Mouse (Mus musculus): Measurements from ENCODE around the gene Fam171a1. TPM values are rescaled to one million over a fixed set of nuclear protein-coding genes. Genes with fewer than 3 reads are reported as not detected.
A peak's percentile ranks its signal among the peaks of the same experiment; 100 is the strongest.
"Not testable (repeated sequence)": the region's sequence is repeated elsewhere in the genome, so short reads cannot be mapped to it uniquely, and the experiment has no call there.

Fam171a1 gene
- 36.4 and 39.8 TPM in 2 replicates for polyA plus RNA-seq (2015; fragmentation: Nextera tagmentation; extraction: Ambion mirVana)

DNA sequence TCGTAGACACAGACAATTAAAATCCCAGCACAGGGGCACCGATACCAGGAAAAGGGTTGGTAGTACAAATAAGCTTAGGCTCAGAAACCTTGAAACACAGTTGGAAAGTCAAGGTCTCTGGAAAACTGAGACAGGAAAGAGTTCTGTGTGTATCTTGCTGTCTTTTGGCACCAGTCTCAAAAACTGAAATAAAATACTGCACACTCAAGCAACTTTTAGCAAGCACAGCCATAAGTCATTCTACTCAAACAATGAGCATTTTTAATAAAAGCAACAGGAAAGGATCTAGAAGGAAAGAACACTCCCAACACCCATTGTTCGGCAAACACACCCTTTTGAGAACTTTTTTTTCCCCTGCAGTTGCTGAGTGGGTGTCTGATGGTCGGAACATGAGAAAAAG lies at the start of gene Fam171a1:
Fam171a1 (plus strand) TSS at position 359 of the 400 bp plus-strand sequence.
- ATAC-seq (replicated peaks; ENCODE audit: low FRiP score, low read depth): no peak
- TF ChIP-seq CTCF (IDR thresholded peaks at IDR 0.05; ENCODE audit: low read depth): no peak
- H3K36me3 ChIP-seq (ENCODE audit: insufficient read depth, low read length): no peaks in the 10 kb centered on the region
- WGBS: 52% methylated on average over 4 of the region's 4 CpGs
- H3K4me3 ChIP-seq (replicated peaks; ENCODE audit: low read depth, low read length): no peak within 1 kb of the TSS
- peak within 1 kb of the TSS; percentile 1; the same call in 1 of the 2 replicates for H3K27ac ChIP-seq
- DNase-seq (ENCODE audit: low spot score): peak; percentile 66
- peak within 1 kb of the TSS; percentile 13; the same call in 1 of the 2 replicates for H3K4me2 ChIP-seq (ENCODE audit: low read length)
- H3K9ac ChIP-seq (ENCODE audit: low read depth, low read length): no peak within 1 kb of the TSS
- no peaks in the 10 kb centered on the region for H3K27me3 ChIP-seq (ENCODE audit: insufficient read depth, low read length)
- H3K9me3 ChIP-seq (replicated peaks; ENCODE audit: low read length): no peaks in the 10 kb centered on the region
- H3K4me1 ChIP-seq (replicated peaks; ENCODE audit: insufficient read depth, low read length): no peaks in the 10 kb centered on the region

DNA sequence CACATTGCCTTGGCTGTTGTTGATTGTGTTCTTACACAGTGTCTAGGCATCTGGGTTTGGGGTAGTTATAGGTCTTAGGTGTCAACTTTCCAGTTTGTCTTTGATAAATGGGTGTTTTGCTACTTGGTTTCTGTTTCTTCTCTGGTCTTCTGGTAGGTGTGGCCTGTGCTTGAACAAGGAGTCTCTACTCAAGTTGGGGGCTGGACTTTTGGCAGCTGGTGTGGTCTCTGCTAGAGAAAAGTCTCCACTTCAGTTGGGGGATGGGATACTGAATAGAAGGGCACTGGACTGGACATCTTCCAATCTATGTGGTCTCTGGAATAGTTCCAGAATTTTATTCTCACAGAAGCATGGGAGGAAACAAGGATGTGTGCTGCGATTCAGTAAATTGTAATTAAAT lies 44.9 kb upstream of the Fam171a1 start:
- no peaks in the 10 kb centered on the region for H3K27me3 ChIP-seq (ENCODE audit: insufficient read depth, low read length)
- no peak overlapping the region for H3K9ac ChIP-seq (ENCODE audit: low read depth, low read length)
- H3K4me1 ChIP-seq (replicated peaks; ENCODE audit: insufficient read depth, low read length): no peaks in the 10 kb centered on the region
- no peaks in the 10 kb centered on the region for H3K36me3 ChIP-seq (ENCODE audit: insufficient read depth, low read length)
- no peak for TF ChIP-seq CTCF (IDR thresholded peaks at IDR 0.05; ENCODE audit: low read depth)
- no peaks in the 10 kb centered on the region for H3K9me3 ChIP-seq (replicated peaks; ENCODE audit: low read length)
- WGBS: 86% methylated on average over 1 of the region's 1 CpGs
- ATAC-seq (replicated peaks; ENCODE audit: low FRiP score, low read depth): no peak
- no peak overlapping the region for H3K4me2 ChIP-seq (ENCODE audit: low read length)
- H3K4me3 ChIP-seq (replicated peaks; ENCODE audit: low read depth, low read length): no peak overlapping the region
- no peak overlapping the region for H3K27ac ChIP-seq
- DNase-seq (ENCODE audit: low spot score): no peak

DNA sequence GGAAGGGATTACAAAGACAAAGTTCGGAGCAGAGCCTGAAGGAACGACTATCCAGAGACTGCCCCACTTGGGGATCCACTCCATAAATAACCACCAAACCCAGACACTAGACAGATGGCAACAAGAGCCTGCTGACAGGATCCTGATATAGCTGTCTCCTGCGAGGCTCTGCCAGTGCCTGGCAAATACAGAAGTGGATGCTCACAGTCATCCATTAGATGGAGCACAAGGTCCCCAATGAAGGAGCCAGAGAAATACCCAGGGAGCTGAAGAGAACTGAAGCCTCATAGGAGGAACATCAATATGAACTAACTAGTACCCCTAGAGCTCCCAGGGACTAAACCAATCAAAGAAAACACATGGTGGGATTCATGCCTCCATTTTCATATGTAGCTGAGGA lies 25.7 kb upstream of the Fam171a1 start:
- not testable (repeated sequence) for H3K36me3 ChIP-seq (ENCODE audit: insufficient read depth, low read length); H3K9me3 ChIP-seq (replicated peaks; ENCODE audit: low read length); H3K27ac ChIP-seq; DNase-seq (ENCODE audit: low spot score); H3K4me1 ChIP-seq (replicated peaks; ENCODE audit: insufficient read depth, low read length); H3K4me3 ChIP-seq (replicated peaks; ENCODE audit: low read depth, low read length); H3K27me3 ChIP-seq (ENCODE audit: insufficient read depth, low read length); ATAC-seq (replicated peaks; ENCODE audit: low FRiP score, low read depth); H3K4me2 ChIP-seq (ENCODE audit: low read length); H3K9ac ChIP-seq (ENCODE audit: low read depth, low read length)
- 83% methylated on average over 3 of the region's 3 CpGs for WGBS

DNA sequence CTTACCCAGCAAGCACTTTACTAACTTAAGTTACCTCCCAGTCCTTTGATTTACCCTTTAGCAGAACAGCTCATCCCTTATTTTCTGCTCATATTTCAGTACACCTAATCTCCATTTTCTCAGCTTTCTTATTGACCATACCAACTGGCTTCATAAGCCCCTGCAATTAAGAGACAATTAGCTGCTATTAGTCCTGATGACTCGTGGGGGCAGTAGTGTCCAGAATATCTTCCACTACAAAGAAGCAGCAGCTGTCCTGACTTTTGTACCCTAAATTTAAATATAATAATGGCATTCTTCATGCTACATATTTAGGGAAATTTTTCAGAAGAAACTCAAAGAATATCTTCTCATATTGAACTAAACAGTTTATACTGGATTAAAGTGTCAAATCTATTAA lies 24.8 kb upstream of the Fam171a1 start:
- ATAC-seq (replicated peaks; ENCODE audit: low FRiP score, low read depth) (no peak), DNase-seq (ENCODE audit: low spot score) (peak; percentile 55)
- Histone ChIP-seq H3K9me3 (replicated peaks; ENCODE audit: low read length) (no peaks in the 10 kb centered on the region), H3K4me1 (replicated peaks; ENCODE audit: insufficient read depth, low read length) (no peaks in the 10 kb centered on the region), H3K9ac (ENCODE audit: low read depth, low read length) (no peak overlapping the region), H3K36me3 (ENCODE audit: insufficient read depth, low read length) (no peaks in the 10 kb centered on the region), H3K27me3 (ENCODE audit: insufficient read depth, low read length) (no peaks in the 10 kb centered on the region), H3K4me2 (ENCODE audit: low read length) (no peak overlapping the region), H3K4me3 (replicated peaks; ENCODE audit: low read depth, low read length) (no peak overlapping the region), H3K27ac (no peak overlapping the region)
- 18% methylated on average over 1 of the region's 1 CpGs for WGBS
- TF ChIP-seq CTCF (IDR thresholded peaks at IDR 0.05; ENCODE audit: low read depth): peak; percentile 65

DNA sequence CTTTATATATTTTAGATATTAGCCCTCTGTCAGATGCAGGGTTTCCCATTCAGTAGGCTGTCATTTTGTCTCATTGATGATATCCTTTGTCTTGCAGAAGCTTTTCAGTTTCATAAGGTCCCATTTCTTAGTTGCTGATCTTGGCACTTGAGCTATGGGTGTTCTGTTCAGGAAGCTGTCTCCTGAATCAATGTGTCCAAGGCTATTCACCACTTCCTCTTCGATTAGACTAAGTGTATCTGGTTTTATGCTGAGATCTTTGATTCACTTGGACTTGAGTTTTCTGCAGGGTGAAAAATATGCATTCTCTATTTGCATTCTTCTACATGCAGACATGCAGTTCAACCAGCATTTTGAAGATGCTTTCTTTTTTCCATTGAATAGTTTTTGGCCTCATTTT lies 17.9 kb upstream of the Fam171a1 start:
- DNase-seq (ENCODE audit: low spot score) (no peak), ATAC-seq (replicated peaks; ENCODE audit: low FRiP score, low read depth) (no peak)
- no peak overlapping the region for H3K4me2 ChIP-seq (ENCODE audit: low read length)
- WGBS: 73% methylated on average over 1 of the region's 1 CpGs
- TF ChIP-seq CTCF (IDR thresholded peaks at IDR 0.05; ENCODE audit: low read depth): no peak
- no peak overlapping the region for H3K27ac ChIP-seq
- H3K9ac ChIP-seq (ENCODE audit: low read depth, low read length): no peak overlapping the region
- H3K4me1 ChIP-seq (replicated peaks; ENCODE audit: insufficient read depth, low read length): no peaks in the 10 kb centered on the region
- no peaks in the 10 kb centered on the region for H3K27me3 ChIP-seq (ENCODE audit: insufficient read depth, low read length)
- H3K4me3 ChIP-seq (replicated peaks; ENCODE audit: low read depth, low read length): no peak overlapping the region
- no peaks in the 10 kb centered on the region for H3K9me3 ChIP-seq (replicated peaks; ENCODE audit: low read length)
- H3K36me3 ChIP-seq (ENCODE audit: insufficient read depth, low read length): no peaks in the 10 kb centered on the region

DNA sequence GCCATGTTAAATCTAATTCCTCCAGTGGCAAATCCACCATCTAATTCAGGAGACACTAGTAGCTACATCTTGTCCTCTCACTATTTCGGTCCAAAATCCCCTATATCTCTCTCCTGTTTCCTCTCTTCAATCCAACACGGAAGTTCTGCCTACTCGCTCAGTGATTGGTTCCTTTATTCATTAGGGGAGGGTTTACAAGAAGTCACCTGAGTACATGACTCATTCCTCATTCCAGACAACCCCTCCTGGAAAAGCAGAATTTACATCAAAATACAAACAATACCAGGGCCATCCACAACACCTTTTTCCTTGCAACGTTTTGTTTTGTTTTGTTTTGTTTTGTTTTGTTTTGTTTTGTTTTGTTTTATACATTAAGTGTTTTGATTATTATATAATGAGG lies 14.1 kb upstream of the Fam171a1 start:
- Histone ChIP-seq H3K27ac (no peak overlapping the region), H3K9ac (ENCODE audit: low read depth, low read length) (no peak overlapping the region), H3K4me1 (replicated peaks; ENCODE audit: insufficient read depth, low read length) (no peaks in the 10 kb centered on the region), H3K27me3 (ENCODE audit: insufficient read depth, low read length) (no peaks in the 10 kb centered on the region), H3K4me2 (ENCODE audit: low read length) (no peak overlapping the region), H3K9me3 (replicated peaks; ENCODE audit: low read length) (no peaks in the 10 kb centered on the region), H3K36me3 (ENCODE audit: insufficient read depth, low read length) (no peaks in the 10 kb centered on the region), H3K4me3 (replicated peaks; ENCODE audit: low read depth, low read length) (no peak overlapping the region)
- no peak for ATAC-seq (replicated peaks; ENCODE audit: low FRiP score, low read depth)
- 77% methylated on average over 4 of the region's 4 CpGs for WGBS
- no peak for TF ChIP-seq CTCF (IDR thresholded peaks at IDR 0.05; ENCODE audit: low read depth)
- DNase-seq (ENCODE audit: low spot score): no peak

DNA sequence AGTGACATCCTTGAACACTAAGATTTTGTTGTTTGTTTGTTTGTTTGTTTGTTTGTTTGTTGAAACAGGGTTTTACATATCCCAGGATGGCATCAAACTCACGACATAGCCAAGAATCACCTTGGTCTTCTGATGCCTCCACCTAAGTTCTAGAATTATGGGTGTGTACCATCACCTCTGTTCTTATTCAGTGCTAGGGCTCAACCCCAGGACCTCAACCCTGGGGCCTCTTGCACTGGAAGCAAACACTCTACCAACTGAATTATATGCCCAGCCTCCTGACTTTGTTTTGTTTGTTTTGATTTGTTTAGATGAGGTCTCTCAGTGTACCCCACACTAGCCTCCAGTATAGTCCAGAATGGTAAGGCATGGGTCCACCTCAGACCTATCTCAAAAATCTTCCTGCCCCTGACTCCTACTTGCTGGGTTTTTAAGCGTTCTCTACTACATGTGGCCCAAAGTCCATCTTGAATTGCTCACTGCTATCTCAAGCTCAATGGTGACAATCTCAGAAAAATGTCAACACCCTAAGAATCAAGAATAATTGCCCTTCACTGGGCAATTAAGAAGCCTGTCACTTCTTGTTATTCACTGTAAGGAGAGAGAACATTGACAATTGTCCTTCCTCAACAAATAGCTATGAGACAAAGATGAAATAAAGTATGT lies 12.6 kb upstream of the Fam171a1 start:
- no peaks in the 10 kb centered on the region for H3K36me3 ChIP-seq (ENCODE audit: insufficient read depth, low read length)
- H3K4me3 ChIP-seq (replicated peaks; ENCODE audit: low read depth, low read length): no peak overlapping the region
- 76% methylated on average over 2 of the region's 2 CpGs for WGBS
- no peaks in the 10 kb centered on the region for H3K27me3 ChIP-seq (ENCODE audit: insufficient read depth, low read length)
- no peak overlapping the region for H3K9ac ChIP-seq (ENCODE audit: low read depth, low read length)
- H3K4me1 ChIP-seq (replicated peaks; ENCODE audit: insufficient read depth, low read length): no peaks in the 10 kb centered on the region
- H3K9me3 ChIP-seq (replicated peaks; ENCODE audit: low read length): no peaks in the 10 kb centered on the region
- H3K4me2 ChIP-seq (ENCODE audit: low read length): no peak overlapping the region
- ATAC-seq (replicated peaks; ENCODE audit: low FRiP score, low read depth): no peak
- H3K27ac ChIP-seq: no peak overlapping the region
- no peak for DNase-seq (ENCODE audit: low spot score)
- no peak for TF ChIP-seq CTCF (IDR thresholded peaks at IDR 0.05; ENCODE audit: low read depth)

All from kidney, postnatal 0 days (tissue).